Mouse (Mus musculus): ENCODE measurements around the gene Arhgef10l.

- TF ChIP-seq CTCF (IDR thresholded peaks at IDR 0.05 in 2 of 3, conservative IDR thresholded peaks at IDR 0.05 in 1 of 3; ENCODE audit: control insufficient read depth in 1 of 3, insufficient read depth in 1 of 3, low read depth in 2 of 3, low read length in 3 of 3, poor library complexity in 1 of 3, severe bottlenecking in 1 of 3): no peak
- no peak for TF ChIP-seq ZKSCAN1 (IDR thresholded peaks at IDR 0.05; ENCODE audit: low read depth, low read length)
- no peak for TF ChIP-seq SMC3 (IDR thresholded peaks at IDR 0.05; ENCODE audit: low read depth, low read length)
- TF ChIP-seq TCF12 (IDR thresholded peaks at IDR 0.05; ENCODE audit: low read depth, low read length): no peak
- no peak for TF ChIP-seq POLR2A (IDR thresholded peaks at IDR 0.05; ENCODE audit: control insufficient read depth in 1 of 2, insufficient read depth in 1 of 2, low read depth in 1 of 2, low read length in 2 of 2, poor library complexity in 1 of 2)
- no peak for TF ChIP-seq CHD2 (IDR thresholded peaks at IDR 0.05; ENCODE audit: low read length)
Observed at GRCm38 (mm10) chr4:140714586-140714985, 48.8 kb upstream of the Arhgef10l start.
